Mouse (Mus musculus) heart, embryonic 14.5 days (tissue): Measurements from ENCODE around the gene Ccdc194. TPM values are rescaled to one million over a fixed set of nuclear protein-coding genes. Genes with fewer than 3 reads are reported as not detected.

Source experiments
- ATAC-seq: fragments of 200-750 bp; cut with Nextera tagmentation; 2 replicates; pipeline ENCODE4 v1.8.0; 2017; ENCODE audit warnings: low read depth, moderate TSS enrichment; ENCODE audit not compliant: insufficient number of reproducible peaks, insufficient read depth, low FRiP score
- H3K27ac ChIP-seq, 2 experiments: fragments of 200-500 bp in 1 of 2; fragments of 300-500 bp in 1 of 2; sonication (generic) in 1 of 2; replicated peaks in 1 of 2; 2 replicates each; pipeline ENCODE4 v1.5.1; 2012 to 2014; ENCODE audit warnings: low read depth in 2 of 2, low read length in 2 of 2, control low read depth in 1 of 2, mild to moderate bottlenecking in 1 of 2, mixed read lengths in 1 of 2; ENCODE audit not compliant: control insufficient read depth in 1 of 2, insufficient read depth in 1 of 2
- H3K27me3 ChIP-seq: fragments of 300-500 bp; sonication (generic); 2 replicates; pipeline ENCODE4 v1.6.1; 2014; ENCODE audit warnings: mild to moderate bottlenecking, low read length, control low read depth; ENCODE audit not compliant: control insufficient read depth, insufficient read depth
- H3K36me3 ChIP-seq: fragments of 300-500 bp; sonication (generic); 2 replicates; pipeline ENCODE4 v1.6.1; 2014; ENCODE audit warnings: mild to moderate bottlenecking, control low read depth, low read length, mixed read lengths; ENCODE audit not compliant: control insufficient read depth, insufficient read depth
- H3K4me1 ChIP-seq, 2 experiments: fragments of 200-500 bp in 1 of 2; fragments of 300-500 bp in 1 of 2; sonication (generic) in 1 of 2; 2 replicates each; pipeline ENCODE4 v1.6.1; 2012 to 2014; ENCODE audit warnings: low read length in 2 of 2, control low read depth in 1 of 2, mixed read lengths in 1 of 2; ENCODE audit not compliant: control insufficient read depth in 2 of 2, insufficient read depth in 2 of 2
- H3K4me2 ChIP-seq: fragments of 300-500 bp; sonication (generic); 2 replicates; pipeline ENCODE4 v1.6.1; 2014; ENCODE audit warnings: mild to moderate bottlenecking, low read length
- H3K4me3 ChIP-seq, 2 experiments: fragments of 200-500 bp in 1 of 2; fragments of 300-500 bp in 1 of 2; sonication (generic) in 1 of 2; 2 replicates each; pipeline ENCODE4 v1.5.1; 2012 to 2014; ENCODE audit warnings: low read length in 2 of 2, mild to moderate bottlenecking in 2 of 2, control low read depth in 1 of 2, low read depth in 1 of 2, moderate library complexity in 1 of 2; ENCODE audit not compliant: control insufficient read depth in 1 of 2, insufficient read depth in 1 of 2
- H3K9ac ChIP-seq: fragments of 300-500 bp; sonication (generic); 2 replicates; pipeline ENCODE4 v1.6.1; 2014; ENCODE audit warnings: mild to moderate bottlenecking, low read length
- H3K9me3 ChIP-seq: fragments of 300-500 bp; sonication (generic); 2 replicates; pipeline ENCODE4 v1.6.1; 2016; ENCODE audit warnings: low read length, control low read depth; ENCODE audit not compliant: control insufficient read depth
- WGBS: fragments of 180-500 bp; shearing (Covaris S2); extraction: QIAGEN DNeasy Blood & Tissue Kit; methylation state at CpG from one replicate; pipeline ENCODE4 v1.1.7; 2014; 5-methylcytosine and 5-hydroxymethylcytosine counted together
- polyA plus RNA-seq: library from polyadenylated mRNA; unstranded; fragments of >200 nt; fragmentation: Nextera tagmentation; extraction: Ambion mirVana; gene quantifications from 2 replicates; pipeline ENCODE4 v1.2.1, GENCODE M21; 2014

The Ccdc194 gene
- polyA plus RNA-seq, 1 experiment from 2014 or later, result 0.35 TPM

DNA sequence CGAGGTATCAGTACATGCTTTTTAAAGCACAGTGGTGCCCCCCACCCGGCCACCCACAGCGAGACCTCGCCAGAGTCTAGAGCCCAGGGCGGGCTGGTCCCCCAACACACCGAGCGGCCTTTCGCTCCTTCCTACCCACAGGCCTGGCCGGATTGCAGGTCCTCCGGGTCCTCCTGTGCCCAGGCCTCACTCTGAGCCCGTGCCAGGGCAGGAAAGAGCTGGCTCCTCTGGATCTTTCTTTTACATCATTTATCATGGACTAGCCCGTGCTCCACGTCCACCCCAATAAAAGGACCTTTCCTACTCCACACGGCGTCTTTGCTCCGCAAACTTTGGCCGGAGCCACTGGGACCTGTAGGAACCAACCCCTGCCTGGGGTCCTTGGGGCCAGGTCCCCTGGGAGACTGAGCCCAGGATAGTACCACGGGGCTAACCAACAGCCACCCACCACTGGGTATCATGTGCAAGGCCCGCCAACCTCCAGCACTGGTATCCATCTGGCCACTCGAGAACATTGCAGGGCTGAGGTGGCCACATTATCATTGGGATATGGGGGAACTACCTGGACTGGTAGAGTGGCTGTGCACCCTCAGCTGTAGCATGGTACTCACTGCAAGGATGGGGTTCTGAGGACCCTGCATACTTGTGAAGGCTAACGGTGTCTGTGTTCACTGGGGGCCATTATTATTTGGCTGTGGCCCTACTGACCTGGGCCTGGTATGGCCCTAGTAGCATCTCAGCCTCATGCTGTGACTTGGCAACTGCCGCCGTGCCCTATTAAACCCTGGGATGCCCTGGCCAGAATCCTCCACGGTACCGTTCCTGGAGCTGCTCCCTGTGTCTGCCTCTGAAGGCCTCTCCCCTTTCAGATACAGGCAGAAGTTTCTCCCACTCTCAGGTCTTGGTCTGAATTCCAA, 50.5 kb downstream of the Ccdc194 start:
- Histone ChIP-seq H3K4me1 (peaks cover 5 to 19% of the 10 kb centered on the region in 2 experiments; a peak in 3 of 4 replicates), H3K27ac (no peak overlapping the region), H3K27me3 (peaks cover 12% of the 10 kb centered on the region; the same call in 1 of the 2 replicates), H3K9ac (no peak overlapping the region), H3K4me2 (no peak overlapping the region), H3K4me3 (no peak overlapping the region), H3K9me3 (no peaks in the 10 kb centered on the region), H3K36me3 (peaks cover 54% of the 10 kb centered on the region)
- no peak for ATAC-seq
- 88% methylated on average over 25 of the region's 25 CpGs for WGBS

DNA sequence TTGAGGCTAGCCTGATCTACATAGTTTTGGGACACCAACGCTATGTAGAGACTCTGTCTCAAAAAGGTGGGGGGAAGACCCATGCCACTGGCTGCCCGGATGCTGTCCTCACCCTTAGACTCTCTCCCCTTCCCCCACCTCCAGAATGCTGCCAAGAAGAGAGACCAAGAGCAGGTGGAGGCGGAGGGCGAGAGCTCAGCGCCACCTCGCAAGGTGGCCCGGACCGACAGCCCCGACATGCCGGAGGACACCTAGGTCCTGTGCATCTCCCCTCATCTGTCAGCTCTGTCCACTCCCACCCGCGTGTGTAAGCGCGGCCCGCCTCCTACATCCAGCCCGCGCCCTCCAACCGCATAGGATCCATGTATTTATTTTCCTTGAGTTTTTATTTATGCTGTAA, 51.2 kb downstream of the Ccdc194 start:
- Histone ChIP-seq H3K27me3 (peaks cover 12% of the 10 kb centered on the region; the same call in 1 of the 2 replicates), H3K4me2 (no peak overlapping the region), H3K27ac (no peak overlapping the region), H3K9me3 (no peaks in the 10 kb centered on the region), H3K36me3 (peaks cover 53% of the 10 kb centered on the region), H3K4me1 (peaks cover 10 to 24% of the 10 kb centered on the region in 2 experiments; a peak in 3 of 4 replicates), H3K4me3 (no peak overlapping the region), H3K9ac (no peak overlapping the region)
- 92% methylated on average over 18 of the region's 18 CpGs for WGBS
- ATAC-seq, result no peak

DNA sequence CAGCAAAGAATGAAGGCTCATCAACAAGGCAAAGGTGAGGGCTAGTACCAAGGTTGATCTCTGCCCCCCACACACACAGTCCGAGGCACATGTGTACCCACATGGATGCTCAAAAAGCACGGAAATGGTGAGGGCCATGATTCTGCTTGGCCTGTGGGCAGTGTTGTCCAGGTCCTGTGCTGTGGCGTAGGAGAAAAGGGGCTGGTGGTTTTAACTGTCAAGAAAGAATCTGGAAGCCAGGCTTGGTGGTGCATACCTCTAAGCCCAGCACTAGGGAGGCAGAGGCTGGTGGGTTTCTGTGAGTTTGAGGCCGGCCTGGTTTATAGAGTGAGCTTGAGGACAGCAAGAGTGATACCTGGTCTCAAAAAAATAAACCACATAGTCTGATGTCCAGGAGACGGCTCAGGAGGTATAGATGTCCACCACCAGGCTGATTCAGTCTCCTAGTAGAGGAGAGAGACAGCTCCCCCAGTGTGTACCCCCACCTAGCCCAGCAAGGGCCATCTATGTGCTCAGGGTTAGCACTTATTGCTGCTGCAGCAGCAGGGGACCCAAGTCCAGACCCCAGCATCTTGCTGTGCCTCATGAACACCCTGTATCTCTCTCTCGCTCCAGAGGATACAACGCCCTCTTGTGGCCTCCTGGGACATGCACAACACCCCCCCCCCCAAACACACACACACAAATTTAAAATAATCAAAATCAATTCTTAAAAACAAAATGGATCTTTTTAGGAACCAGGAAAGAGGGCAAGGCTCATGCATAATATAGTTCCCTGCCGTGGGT, 52.7 kb downstream of the Ccdc194 start:
- Histone ChIP-seq H3K9me3 (no peaks in the 10 kb centered on the region), H3K27ac (no peak overlapping the region), H3K4me3 (no peak overlapping the region), H3K27me3 (peaks cover 3% of the 10 kb centered on the region; the same call in 1 of the 2 replicates), H3K36me3 (peaks cover 47% of the 10 kb centered on the region), H3K4me2 (no peak overlapping the region), H3K4me1 (peaks cover 10 to 24% of the 10 kb centered on the region in 2 experiments; a peak in 3 of 4 replicates), H3K9ac (no peak overlapping the region)
- WGBS, result 89% methylated on average over 8 of the region's 8 CpGs
- no peak for ATAC-seq

DNA sequence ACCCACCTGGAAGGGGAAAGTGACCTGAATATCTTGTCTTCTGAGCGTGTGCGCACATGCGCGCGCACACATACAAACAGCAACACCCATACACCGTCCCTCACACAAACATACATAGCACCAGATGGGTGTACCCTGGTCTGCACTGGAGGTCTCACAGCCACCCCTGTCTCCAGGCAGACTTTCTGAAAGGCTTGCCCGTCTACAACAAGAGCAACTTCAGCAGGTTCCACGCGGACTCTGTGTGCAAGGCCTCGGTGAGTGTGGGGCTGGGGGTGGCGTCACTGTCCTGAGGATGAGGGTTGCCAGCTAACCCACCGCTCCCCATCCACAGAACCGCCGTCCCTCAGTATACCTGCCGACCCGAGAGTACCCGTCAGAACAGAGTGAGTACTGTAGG, 53.6 kb downstream of the Ccdc194 start:
- Histone ChIP-seq H3K4me2 (no peak overlapping the region), H3K27me3 (no peaks in the 10 kb centered on the region), H3K27ac (no peak overlapping the region), H3K4me1 (peaks cover 7 to 19% of the 10 kb centered on the region in 2 experiments; a peak in 3 of 4 replicates), H3K36me3 (peaks cover 47% of the 10 kb centered on the region), H3K9me3 (no peaks in the 10 kb centered on the region), H3K9ac (no peak overlapping the region), H3K4me3 (no peak overlapping the region)
- ATAC-seq, result no peak
- 91% methylated on average over 17 of the region's 17 CpGs for WGBS

DNA sequence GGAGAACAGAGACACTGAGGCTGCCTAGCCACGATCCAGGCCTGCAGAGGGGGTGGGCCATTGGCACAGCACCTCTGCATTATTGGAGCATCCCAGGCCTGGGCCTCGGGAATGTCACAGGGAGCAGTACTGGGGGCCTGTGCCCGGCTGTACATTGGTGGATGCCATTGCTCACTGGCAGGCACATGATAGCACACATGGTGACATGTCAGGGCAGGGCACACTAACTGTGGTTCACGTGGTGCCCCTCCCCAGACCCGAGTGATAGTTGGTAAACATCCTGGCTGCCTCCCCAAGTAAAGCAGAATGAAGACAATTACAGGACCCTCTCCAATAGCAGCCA, 54.6 kb downstream of the Ccdc194 start:
- 82% methylated on average over 5 of the region's 5 CpGs for WGBS
- no peaks in the 10 kb centered on the region for H3K27me3 ChIP-seq
- no peak overlapping the region for H3K27ac ChIP-seq
- H3K4me3 ChIP-seq, result no peak overlapping the region
- peaks cover 7 to 17% of the 10 kb centered on the region in 2 experiments; a peak in 3 of 4 replicates for H3K4me1 ChIP-seq
- no peak overlapping the region for H3K9ac ChIP-seq
- H3K4me2 ChIP-seq, result no peak overlapping the region
- H3K36me3 ChIP-seq, result peaks cover 55% of the 10 kb centered on the region
- no peak for ATAC-seq
- no peaks in the 10 kb centered on the region for H3K9me3 ChIP-seq

DNA sequence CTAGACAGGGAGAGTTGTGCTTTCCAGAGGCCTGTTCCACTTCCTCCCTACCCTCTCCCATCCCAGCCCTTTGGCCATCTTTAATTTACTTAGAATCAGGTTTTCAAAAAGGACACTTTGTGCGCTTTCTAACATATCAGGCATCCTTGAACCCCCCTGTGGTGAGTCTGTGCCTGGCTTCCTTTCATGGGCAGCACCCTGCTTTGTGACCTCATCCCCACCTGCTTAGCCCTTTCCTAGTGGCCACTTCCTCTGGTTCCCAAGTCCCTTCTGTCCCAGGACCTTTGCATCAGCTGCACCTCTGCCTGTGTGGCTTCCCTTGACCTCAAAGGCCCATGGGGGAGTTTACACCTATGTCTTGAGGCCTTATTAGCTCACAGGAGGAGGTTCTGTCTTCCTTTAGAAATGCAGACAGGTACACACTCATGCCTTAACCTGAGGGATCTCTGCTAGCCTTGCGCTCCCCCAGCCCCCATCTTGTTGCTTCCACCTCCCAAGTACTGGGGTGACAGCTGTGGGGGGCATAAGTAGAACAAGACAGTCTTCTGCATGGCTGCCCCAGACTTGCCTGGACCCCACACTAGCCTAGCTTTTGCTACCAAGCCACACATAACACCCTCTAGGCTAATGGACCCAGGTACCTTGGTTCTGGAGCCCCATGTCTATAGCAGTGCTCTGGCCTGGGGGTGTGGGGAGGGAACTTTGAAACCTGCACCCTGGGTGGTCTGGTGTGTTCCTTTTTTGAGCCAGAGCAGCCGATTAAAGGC, 55.2 kb downstream of the Ccdc194 start:
- ATAC-seq, result no peak
- H3K4me2 ChIP-seq, result peak overlapping the region; percentile 94
- H3K9me3 ChIP-seq, result no peaks in the 10 kb centered on the region
- H3K27ac ChIP-seq, result no peak overlapping the region
- H3K27me3 ChIP-seq, result no peaks in the 10 kb centered on the region
- WGBS, result 89% methylated on average over 3 of the region's 3 CpGs
- peak overlapping the region; percentile 86 for H3K9ac ChIP-seq
- H3K4me3 ChIP-seq, result peak overlapping the region; percentile 81 to 84; a peak in 3 of 4 replicates
- peaks cover 12 to 19% of the 10 kb centered on the region in 2 experiments for H3K4me1 ChIP-seq
- peaks cover 55% of the 10 kb centered on the region for H3K36me3 ChIP-seq
